Mouse (Mus musculus) G1E (cell line): ENCODE measurements at regions not wholly inside any gene's neighbourhood (a gene's known extent, or its start where the extent isn't known, plus 50 kb on each side); places are given as distances from the start of the nearest gene placed in this dataset.
"Not testable (repeated sequence)": the region's sequence is repeated elsewhere in the genome, so short reads cannot be mapped to it uniquely, and the experiment has no call there.

ENCODE experiments used
- CTCF ChIP-seq: IDR thresholded peaks from 2 replicates; pipeline ENCODE4 v1.5.1; 2012; ENCODE audit warnings: low read depth, low read length, inconsistent platforms, mixed read lengths
- POLR2AphosphoS5 ChIP-seq: IDR thresholded peaks from 2 replicates; pipeline ENCODE4 v1.6.1; 2012; ENCODE audit warnings: low read depth, low read length, inconsistent platforms; ENCODE audit not compliant: insufficient replicate concordance

DNA sequence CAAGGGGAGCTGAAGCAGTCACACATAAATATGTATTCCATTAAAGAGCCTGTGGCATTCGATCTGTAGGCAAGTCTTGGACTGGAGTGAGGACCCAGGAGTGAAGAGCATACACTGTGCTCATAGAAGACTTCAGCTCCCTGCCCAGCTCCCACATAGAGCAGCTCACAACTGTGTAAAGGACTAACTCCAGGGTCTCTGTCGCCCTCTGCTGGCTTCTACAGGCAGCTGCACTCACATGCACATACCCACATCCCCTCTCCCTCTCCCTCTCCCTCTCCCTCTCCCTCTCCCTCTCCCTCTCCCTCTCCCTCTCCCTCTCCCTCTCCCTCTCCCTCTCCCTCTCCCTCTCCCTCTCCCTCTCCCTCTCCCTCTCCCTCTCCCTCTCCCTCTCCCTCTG lies 369.7 kb upstream of the Zfp507 start:
- not testable (repeated sequence) for TF ChIP-seq CTCF, POLR2AphosphoS5
